Mouse (Mus musculus): Measurements from ENCODE around the gene Apol7b. TPM values are rescaled to one million over a fixed set of nuclear protein-coding genes. Genes with fewer than 3 reads are reported as not detected.
"Not testable (repeated sequence)": the region's sequence is repeated elsewhere in the genome, so short reads cannot be mapped to it uniquely, and the experiment has no call there.

The Apol7b gene
- polyA plus RNA-seq, 1 experiment from 2014 or later: not detected

GRCm38 (mm10) chr15:77449927-77450326 lies 2.6 kb upstream of the Apol7b start:
- not testable (repeated sequence) for ATAC-seq (replicated peaks; ENCODE audit: low FRiP score, low read depth); H3K27ac ChIP-seq; H3K9me3 ChIP-seq (replicated peaks; ENCODE audit: low read length); H3K4me3 ChIP-seq (replicated peaks; ENCODE audit: low read depth, low read length); H3K36me3 ChIP-seq (ENCODE audit: insufficient read depth, low read length); H3K4me2 ChIP-seq (ENCODE audit: low read length); H3K9ac ChIP-seq (ENCODE audit: low read depth, low read length); DNase-seq (ENCODE audit: low spot score); H3K27me3 ChIP-seq (ENCODE audit: insufficient read depth, low read length); H3K4me1 ChIP-seq (replicated peaks; ENCODE audit: insufficient read depth, low read length)
- WGBS: 57% methylated on average over 10 of the region's 10 CpGs
- TF ChIP-seq CTCF (IDR thresholded peaks at IDR 0.05; ENCODE audit: low read depth): peak; percentile 45; the same call in 1 of the 2 replicates

GRCm38 (mm10) chr15:77445668-77446067 lies 1.6 kb downstream of the Apol7b start:
- not testable (repeated sequence) for DNase-seq (ENCODE audit: low spot score); H3K36me3 ChIP-seq (ENCODE audit: insufficient read depth, low read length); H3K4me1 ChIP-seq (replicated peaks; ENCODE audit: insufficient read depth, low read length); H3K9ac ChIP-seq (ENCODE audit: low read depth, low read length); H3K27me3 ChIP-seq (ENCODE audit: insufficient read depth, low read length); H3K4me2 ChIP-seq (ENCODE audit: low read length); ATAC-seq (replicated peaks; ENCODE audit: low FRiP score, low read depth); H3K27ac ChIP-seq; H3K4me3 ChIP-seq (replicated peaks; ENCODE audit: low read depth, low read length); H3K9me3 ChIP-seq (replicated peaks; ENCODE audit: low read length)
- 78% methylated on average over 1 of the region's 1 CpGs for WGBS

GRCm38 (mm10) chr15:77444746-77445145 lies 2.5 kb downstream of the Apol7b start:
- not testable (repeated sequence) for ATAC-seq (replicated peaks; ENCODE audit: low FRiP score, low read depth); H3K27ac ChIP-seq; DNase-seq (ENCODE audit: low spot score); H3K4me2 ChIP-seq (ENCODE audit: low read length); H3K36me3 ChIP-seq (ENCODE audit: insufficient read depth, low read length); H3K4me1 ChIP-seq (replicated peaks; ENCODE audit: insufficient read depth, low read length); H3K9ac ChIP-seq (ENCODE audit: low read depth, low read length); H3K27me3 ChIP-seq (ENCODE audit: insufficient read depth, low read length); H3K4me3 ChIP-seq (replicated peaks; ENCODE audit: low read depth, low read length); H3K9me3 ChIP-seq (replicated peaks; ENCODE audit: low read length)
- 84% methylated on average over 7 of the region's 8 CpGs for WGBS

GRCm38 (mm10) chr15:77428690-77429448 lies 18.4 kb downstream of the Apol7b start:
- not testable (repeated sequence) for DNase-seq (ENCODE audit: low spot score); ATAC-seq (replicated peaks; ENCODE audit: low FRiP score, low read depth)

GRCm38 (mm10) chr15:77422925-77423324 lies 24.4 kb downstream of the Apol7b start:
- WGBS: 45% methylated on average over 3 of the region's 7 CpGs
- H3K36me3 ChIP-seq (ENCODE audit: insufficient read depth, low read length); H3K27ac ChIP-seq; H3K4me1 ChIP-seq (replicated peaks; ENCODE audit: insufficient read depth, low read length); H3K9me3 ChIP-seq (replicated peaks; ENCODE audit: low read length); H3K9ac ChIP-seq (ENCODE audit: low read depth, low read length); H3K27me3 ChIP-seq (ENCODE audit: insufficient read depth, low read length); ATAC-seq (replicated peaks; ENCODE audit: low FRiP score, low read depth); H3K4me2 ChIP-seq (ENCODE audit: low read length); H3K4me3 ChIP-seq (replicated peaks; ENCODE audit: low read depth, low read length): not testable (repeated sequence)
- DNase-seq (ENCODE audit: low spot score): peak; percentile 20

More at GRCm38 (mm10) chr15:77428690-77429448, 18.4 kb downstream of the Apol7b start:
- not testable (repeated sequence) for H3K36me3 ChIP-seq (ENCODE audit: insufficient read depth, low read length); H3K4me1 ChIP-seq (replicated peaks; ENCODE audit: insufficient read depth, low read length); H3K9ac ChIP-seq (ENCODE audit: low read depth, low read length); H3K27ac ChIP-seq; H3K9me3 ChIP-seq (replicated peaks; ENCODE audit: low read length); H3K4me3 ChIP-seq (replicated peaks; ENCODE audit: low read depth, low read length); H3K27me3 ChIP-seq (ENCODE audit: insufficient read depth, low read length); H3K4me2 ChIP-seq (ENCODE audit: low read length)
- WGBS: 68% methylated on average over 8 of the region's 10 CpGs

GRCm38 (mm10) chr15:77419657-77420056 lies 27.6 kb downstream of the Apol7b start:
- not testable (repeated sequence) for H3K4me2 ChIP-seq (ENCODE audit: low read length); ATAC-seq (replicated peaks; ENCODE audit: low FRiP score, low read depth); H3K27ac ChIP-seq; H3K4me1 ChIP-seq (replicated peaks; ENCODE audit: insufficient read depth, low read length); H3K36me3 ChIP-seq (ENCODE audit: insufficient read depth, low read length); DNase-seq (ENCODE audit: low spot score); H3K27me3 ChIP-seq (ENCODE audit: insufficient read depth, low read length); H3K9ac ChIP-seq (ENCODE audit: low read depth, low read length); H3K4me3 ChIP-seq (replicated peaks; ENCODE audit: low read depth, low read length); H3K9me3 ChIP-seq (replicated peaks; ENCODE audit: low read length)
- WGBS: no CpG with 5 or more reads among the region's 3 CpGs

DNA sequence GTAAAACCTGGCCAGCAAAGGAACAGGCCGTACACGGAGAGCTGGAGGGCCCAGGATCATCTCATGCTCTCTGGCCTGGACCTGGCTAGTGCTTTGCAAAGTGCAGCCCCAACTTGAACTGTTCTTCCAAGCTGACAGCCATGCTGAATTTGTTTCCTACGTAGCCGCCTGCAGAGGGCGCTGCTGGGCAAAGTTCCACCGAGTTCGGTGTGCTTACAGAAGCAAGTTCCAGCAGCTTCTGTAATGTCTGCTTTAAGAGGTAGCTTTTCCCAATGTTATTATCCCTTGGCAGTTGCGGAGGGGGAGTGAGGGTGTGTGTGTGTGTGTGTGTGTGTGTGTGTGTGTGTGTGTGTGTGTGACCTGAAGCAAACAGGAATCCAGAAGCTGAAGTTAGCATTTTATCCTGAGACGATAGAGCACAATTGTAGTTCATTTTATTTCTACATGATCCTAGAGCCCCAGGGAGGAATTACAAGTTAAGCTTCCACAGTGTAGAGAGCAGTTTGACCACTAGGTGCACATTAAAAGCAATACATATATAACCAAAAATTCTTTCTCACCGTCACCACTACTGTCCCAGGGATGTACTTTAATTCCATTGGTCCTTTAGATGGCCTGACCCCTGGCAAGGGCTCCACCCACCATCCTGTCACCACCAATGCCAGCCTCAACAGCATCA lies 30.5 kb downstream of the Apol7b start:
- peak; percentile 43; the same call in 1 of the 2 replicates for ATAC-seq (replicated peaks; ENCODE audit: low FRiP score, low read depth)
- H3K9me3 ChIP-seq (replicated peaks; ENCODE audit: low read length); H3K4me3 ChIP-seq (replicated peaks; ENCODE audit: low read depth, low read length); H3K9ac ChIP-seq (ENCODE audit: low read depth, low read length); DNase-seq (ENCODE audit: low spot score); H3K27ac ChIP-seq; H3K36me3 ChIP-seq (ENCODE audit: insufficient read depth, low read length); H3K27me3 ChIP-seq (ENCODE audit: insufficient read depth, low read length); H3K4me1 ChIP-seq (replicated peaks; ENCODE audit: insufficient read depth, low read length); H3K4me2 ChIP-seq (ENCODE audit: low read length): not testable (repeated sequence)
- 32% methylated on average over 3 of the region's 10 CpGs for WGBS

GRCm38 (mm10) chr15:77415653-77416052 lies 31.6 kb downstream of the Apol7b start:
- not testable (repeated sequence) for DNase-seq (ENCODE audit: low spot score); H3K9ac ChIP-seq (ENCODE audit: low read depth, low read length); H3K27ac ChIP-seq; H3K4me1 ChIP-seq (replicated peaks; ENCODE audit: insufficient read depth, low read length); ATAC-seq (replicated peaks; ENCODE audit: low FRiP score, low read depth); H3K36me3 ChIP-seq (ENCODE audit: insufficient read depth, low read length); H3K4me3 ChIP-seq (replicated peaks; ENCODE audit: low read depth, low read length); H3K27me3 ChIP-seq (ENCODE audit: insufficient read depth, low read length); H3K9me3 ChIP-seq (replicated peaks; ENCODE audit: low read length); H3K4me2 ChIP-seq (ENCODE audit: low read length)
- 71% methylated on average over 2 of the region's 2 CpGs for WGBS

Data from kidney, postnatal 0 days (tissue).